Mouse (Mus musculus): Measurements from ENCODE around the gene Lrrc8c. TPM values are rescaled to one million over a fixed set of nuclear protein-coding genes. Genes with fewer than 3 reads are reported as not detected.

Lrrc8c gene
- polyA plus RNA-seq, 1 experiment from 2014 or later = 10.1 TPM

DNA sequence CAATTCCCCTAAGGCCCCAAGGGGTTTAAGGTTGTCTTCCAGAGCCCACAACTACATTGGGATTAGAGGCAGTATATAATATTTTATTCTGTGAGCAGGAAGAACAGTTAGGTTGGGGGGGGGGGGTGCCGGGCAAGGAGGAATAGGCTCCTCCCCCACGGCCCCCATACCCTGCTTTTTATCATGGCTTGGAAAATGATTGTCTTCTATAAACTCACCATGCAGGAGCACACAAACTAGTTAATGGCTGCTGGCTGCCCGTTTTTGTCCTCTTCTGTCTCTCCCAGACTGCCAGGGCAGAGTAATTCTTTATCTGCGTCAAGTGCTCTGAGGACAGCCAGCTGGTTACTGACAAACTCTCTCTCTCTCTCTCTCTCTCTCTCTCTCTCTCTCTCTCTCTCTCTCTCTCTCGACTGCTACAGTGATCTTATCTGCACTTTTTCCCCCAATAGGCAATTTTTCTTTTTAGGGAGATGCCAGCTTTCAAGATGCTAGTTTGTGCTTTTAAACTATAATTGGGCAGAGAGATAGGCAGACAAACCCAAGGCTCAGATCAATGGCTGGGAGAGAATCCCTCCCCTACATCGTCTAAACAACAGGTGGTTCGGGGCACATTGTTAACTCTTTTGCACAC is 1.1 kb upstream of the Lrrc8c start:
- peaks cover 2% of the 10 kb centered on the region; the same call in 1 of the 2 replicates for H3K4me1 ChIP-seq (replicated peaks; ENCODE audit: control insufficient read depth, insufficient read depth, low read length)
- H3K9me3 ChIP-seq (ENCODE audit: control insufficient read depth, low read length) = no peaks in the 10 kb centered on the region
- peak overlapping the region; percentile 85; the same call in 1 of the 2 replicates for H3K9ac ChIP-seq (ENCODE audit: low read length)
- H3K36me3 ChIP-seq (ENCODE audit: control insufficient read depth, insufficient read depth, low read length) = no peaks in the 10 kb centered on the region; the same call in 1 of the 2 replicates
- WGBS = 15% methylated on average over 7 of the region's 7 CpGs
- peak overlapping the region; percentile 94 for H3K4me2 ChIP-seq (ENCODE audit: low read depth, low read length, severe bottlenecking)
- H3K4me3 ChIP-seq (ENCODE audit: low read depth, low read length) = peak overlapping the region; percentile 69
- no peak for ATAC-seq (replicated peaks; ENCODE audit: low FRiP score)
- DNase-seq (ENCODE audit: low spot score) = no peak
- H3K27me3 ChIP-seq (ENCODE audit: control insufficient read depth, insufficient read depth, low read length) = 0 out of 2 replicates have a peak, but pooled peaks cover 2% of the 10 kb centered on the region
- H3K27ac ChIP-seq (ENCODE audit: low read depth, low read length) = no peak overlapping the region

DNA sequence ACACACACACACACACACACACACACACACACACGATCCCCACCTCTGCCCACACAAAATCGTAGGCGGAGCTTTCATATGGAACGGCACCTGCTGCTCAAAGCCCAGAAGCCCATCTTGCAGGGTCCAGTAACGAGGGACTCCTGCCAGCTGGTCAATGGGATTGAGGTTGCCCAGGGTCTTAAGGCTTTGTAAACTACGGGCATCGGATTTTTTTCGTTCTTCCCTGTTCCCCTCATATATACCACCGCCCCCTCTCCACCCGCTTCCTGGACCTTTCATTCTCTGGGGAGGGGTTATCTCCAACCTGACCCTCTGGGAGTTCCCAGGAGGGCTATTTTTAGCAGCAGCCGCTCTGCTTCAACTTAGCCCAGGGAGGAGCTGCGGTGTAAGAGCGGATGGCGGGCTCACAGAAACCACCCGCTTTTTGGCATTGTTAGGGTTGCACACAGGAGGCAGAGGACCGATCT is 527 bp upstream of the Lrrc8c start:
- peak overlapping the region; percentile 85 for H3K9ac ChIP-seq (ENCODE audit: low read length)
- H3K4me3 ChIP-seq (ENCODE audit: low read depth, low read length) = peak overlapping the region; percentile 69
- peak overlapping the region; percentile 94 for H3K4me2 ChIP-seq (ENCODE audit: low read depth, low read length, severe bottlenecking)
- 0 out of 2 replicates have a peak, but pooled peaks cover 2% of the 10 kb centered on the region for H3K27me3 ChIP-seq (ENCODE audit: control insufficient read depth, insufficient read depth, low read length)
- no peaks in the 10 kb centered on the region for H3K9me3 ChIP-seq (ENCODE audit: control insufficient read depth, low read length)
- H3K36me3 ChIP-seq (ENCODE audit: control insufficient read depth, insufficient read depth, low read length) = no peaks in the 10 kb centered on the region; the same call in 1 of the 2 replicates
- peak; percentile 54 for ATAC-seq (replicated peaks; ENCODE audit: low FRiP score)
- no peak for DNase-seq (ENCODE audit: low spot score)
- peak overlapping the region; percentile 53; the same call in 1 of the 2 replicates for H3K27ac ChIP-seq (ENCODE audit: low read depth, low read length)
- H3K4me1 ChIP-seq (replicated peaks; ENCODE audit: control insufficient read depth, insufficient read depth, low read length) = peaks cover 2% of the 10 kb centered on the region; the same call in 1 of the 2 replicates
- under 1% methylated on average over 16 of the region's 16 CpGs for WGBS

DNA sequence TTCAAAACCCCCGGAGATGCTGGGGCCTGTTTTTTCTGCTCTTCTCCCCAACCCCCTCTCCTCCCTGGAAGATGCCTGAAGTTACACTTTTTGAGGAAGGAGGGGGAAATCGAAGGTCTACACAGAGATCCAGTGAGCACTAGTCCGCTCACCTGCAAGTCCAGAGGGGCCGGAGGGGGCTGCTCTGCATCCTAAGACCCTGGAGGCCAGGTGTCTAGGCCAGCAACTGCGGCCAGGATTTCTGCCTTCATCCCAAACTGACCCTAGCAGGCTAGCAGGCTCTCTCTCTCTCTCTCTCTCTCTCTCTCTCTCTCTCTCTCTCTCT is 750 bp downstream of the Lrrc8c start:
- Histone ChIP-seq H3K27ac (ENCODE audit: low read depth, low read length) (no peak overlapping the region), H3K4me2 (ENCODE audit: low read depth, low read length, severe bottlenecking) (peak overlapping the region; percentile 94), H3K36me3 (ENCODE audit: control insufficient read depth, insufficient read depth, low read length) (no peaks in the 10 kb centered on the region; the same call in 1 of the 2 replicates), H3K27me3 (ENCODE audit: control insufficient read depth, insufficient read depth, low read length) (0 out of 2 replicates have a peak, but pooled peaks cover 2% of the 10 kb centered on the region), H3K9ac (ENCODE audit: low read length) (peak overlapping the region; percentile 85), H3K9me3 (ENCODE audit: control insufficient read depth, low read length) (no peaks in the 10 kb centered on the region), H3K4me3 (ENCODE audit: low read depth, low read length) (peak overlapping the region; percentile 69), H3K4me1 (replicated peaks; ENCODE audit: control insufficient read depth, insufficient read depth, low read length) (peaks cover 2% of the 10 kb centered on the region; the same call in 1 of the 2 replicates)
- ATAC-seq (replicated peaks; ENCODE audit: low FRiP score) (0 out of 2 replicates have a peak, but pooled peaks have one; percentile 4), DNase-seq (ENCODE audit: low spot score) (no peak)
- WGBS = 3% methylated on average over 5 of the region's 5 CpGs

DNA sequence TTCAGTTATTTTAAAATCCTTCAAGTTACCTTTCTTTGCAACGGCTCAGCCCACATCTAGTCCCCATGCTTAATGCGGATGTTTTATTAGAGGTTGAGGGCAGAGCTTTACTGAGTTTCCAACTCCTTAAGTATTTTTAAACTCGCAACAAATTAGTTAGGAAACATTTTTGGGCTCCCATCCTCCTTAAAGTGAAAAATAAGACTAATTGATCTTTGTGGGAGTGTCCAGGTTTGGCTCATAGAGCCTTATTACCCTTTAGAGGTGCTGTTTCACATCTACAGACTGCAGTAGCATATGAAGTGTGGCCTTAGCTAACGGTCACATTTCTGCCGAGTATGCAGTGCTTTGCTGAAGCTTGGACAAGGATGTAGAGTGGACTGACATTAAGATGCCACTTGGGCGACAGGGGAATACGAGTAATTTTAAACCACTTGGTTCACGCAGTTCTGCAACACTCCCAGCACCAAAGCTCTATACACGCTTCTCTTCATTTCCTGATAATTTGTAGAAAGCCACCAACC is 1.3 kb downstream of the Lrrc8c start:
- peaks cover 2% of the 10 kb centered on the region; the same call in 1 of the 2 replicates for H3K4me1 ChIP-seq (replicated peaks; ENCODE audit: control insufficient read depth, insufficient read depth, low read length)
- H3K27ac ChIP-seq (ENCODE audit: low read depth, low read length) = no peak overlapping the region
- no peak for DNase-seq (ENCODE audit: low spot score)
- H3K9ac ChIP-seq (ENCODE audit: low read length) = peak overlapping the region; percentile 85; the same call in 1 of the 2 replicates
- H3K9me3 ChIP-seq (ENCODE audit: control insufficient read depth, low read length) = no peaks in the 10 kb centered on the region
- peak overlapping the region; percentile 94 for H3K4me2 ChIP-seq (ENCODE audit: low read depth, low read length, severe bottlenecking)
- WGBS = 52% methylated on average over 9 of the region's 9 CpGs
- H3K4me3 ChIP-seq (ENCODE audit: low read depth, low read length) = peak overlapping the region; percentile 69
- no peaks in the 10 kb centered on the region; the same call in 1 of the 2 replicates for H3K36me3 ChIP-seq (ENCODE audit: control insufficient read depth, insufficient read depth, low read length)
- no peak for ATAC-seq (replicated peaks; ENCODE audit: low FRiP score)
- 0 out of 2 replicates have a peak, but pooled peaks cover 2% of the 10 kb centered on the region for H3K27me3 ChIP-seq (ENCODE audit: control insufficient read depth, insufficient read depth, low read length)

GRCm38 (mm10) chr5:105523452-105523851 is 4.3 kb downstream of the Lrrc8c start:
- no peak for DNase-seq (ENCODE audit: low spot score)
- Histone ChIP-seq H3K36me3 (ENCODE audit: control insufficient read depth, insufficient read depth, low read length) (no peaks in the 10 kb centered on the region; the same call in 1 of the 2 replicates), H3K4me1 (replicated peaks; ENCODE audit: control insufficient read depth, insufficient read depth, low read length) (0 out of 2 replicates have a peak, but pooled peaks cover 2% of the 10 kb centered on the region), H3K9ac (ENCODE audit: low read length) (no peak overlapping the region), H3K27ac (ENCODE audit: low read depth, low read length) (no peak overlapping the region), H3K4me2 (ENCODE audit: low read depth, low read length, severe bottlenecking) (no peak overlapping the region), H3K4me3 (ENCODE audit: low read depth, low read length) (no peak overlapping the region), H3K9me3 (ENCODE audit: control insufficient read depth, low read length) (no peaks in the 10 kb centered on the region), H3K27me3 (ENCODE audit: control insufficient read depth, insufficient read depth, low read length) (no peaks in the 10 kb centered on the region)
- WGBS = 86% methylated on average over 3 of the region's 3 CpGs
- no peak for ATAC-seq (replicated peaks; ENCODE audit: low FRiP score)

GRCm38 (mm10) chr5:105525004-105525403 is 5.8 kb downstream of the Lrrc8c start:
- H3K4me3 ChIP-seq (ENCODE audit: low read depth, low read length) = no peak overlapping the region
- 93% methylated on average over 12 of the region's 12 CpGs for WGBS
- no peak overlapping the region for H3K4me2 ChIP-seq (ENCODE audit: low read depth, low read length, severe bottlenecking)
- H3K27ac ChIP-seq (ENCODE audit: low read depth, low read length) = no peak overlapping the region
- no peaks in the 10 kb centered on the region for H3K9me3 ChIP-seq (ENCODE audit: control insufficient read depth, low read length)
- ATAC-seq (replicated peaks; ENCODE audit: low FRiP score) (no peak), DNase-seq (ENCODE audit: low spot score) (no peak)
- H3K9ac ChIP-seq (ENCODE audit: low read length) = no peak overlapping the region
- H3K27me3 ChIP-seq (ENCODE audit: control insufficient read depth, insufficient read depth, low read length) = no peaks in the 10 kb centered on the region
- H3K4me1 ChIP-seq (replicated peaks; ENCODE audit: control insufficient read depth, insufficient read depth, low read length) = 0 out of 2 replicates have a peak, but pooled peaks cover 2% of the 10 kb centered on the region
- no peaks in the 10 kb centered on the region; the same call in 1 of the 2 replicates for H3K36me3 ChIP-seq (ENCODE audit: control insufficient read depth, insufficient read depth, low read length)

DNA sequence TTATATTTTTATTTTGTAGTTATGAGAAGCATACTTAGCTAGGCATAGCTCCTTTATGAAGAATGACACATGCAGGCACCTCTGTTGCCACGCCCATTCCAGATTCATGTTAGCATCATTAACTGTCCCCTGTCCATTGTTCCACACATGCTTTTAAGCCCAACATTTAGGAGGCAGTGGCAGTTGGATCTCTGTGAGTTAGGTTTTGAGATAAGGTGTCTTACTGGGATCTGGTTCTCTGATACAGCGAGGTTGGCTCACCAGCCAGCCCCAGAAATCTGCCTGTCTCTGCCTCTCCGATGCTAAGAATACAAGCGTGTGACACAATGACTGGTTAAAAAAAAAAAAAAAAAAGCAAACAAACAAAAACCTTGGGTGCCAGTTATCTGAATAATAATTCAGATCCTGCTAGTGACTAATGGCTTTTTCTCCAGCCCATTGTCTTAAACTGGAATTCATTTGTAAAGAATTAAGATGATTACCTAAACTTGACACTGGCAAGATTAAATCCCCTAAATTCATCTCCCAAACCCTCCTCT is 7.0 kb downstream of the Lrrc8c start:
- no peaks in the 10 kb centered on the region for H3K4me1 ChIP-seq (replicated peaks; ENCODE audit: control insufficient read depth, insufficient read depth, low read length)
- H3K36me3 ChIP-seq (ENCODE audit: control insufficient read depth, insufficient read depth, low read length) = no peaks in the 10 kb centered on the region; the same call in 1 of the 2 replicates
- H3K9me3 ChIP-seq (ENCODE audit: control insufficient read depth, low read length) = no peaks in the 10 kb centered on the region
- 91% methylated on average over 4 of the region's 4 CpGs for WGBS
- ATAC-seq (replicated peaks; ENCODE audit: low FRiP score) (no peak), DNase-seq (ENCODE audit: low spot score) (no peak)
- H3K4me3 ChIP-seq (ENCODE audit: low read depth, low read length) = no peak overlapping the region
- no peak overlapping the region for H3K4me2 ChIP-seq (ENCODE audit: low read depth, low read length, severe bottlenecking)
- H3K27ac ChIP-seq (ENCODE audit: low read depth, low read length) = no peak overlapping the region
- H3K27me3 ChIP-seq (ENCODE audit: control insufficient read depth, insufficient read depth, low read length) = no peaks in the 10 kb centered on the region
- no peak overlapping the region for H3K9ac ChIP-seq (ENCODE audit: low read length)

GRCm38 (mm10) chr5:105526766-105527165 is 7.6 kb downstream of the Lrrc8c start:
- H3K4me3 ChIP-seq (ENCODE audit: low read depth, low read length) = no peak overlapping the region
- H3K9ac ChIP-seq (ENCODE audit: low read length) = no peak overlapping the region
- DNase-seq (ENCODE audit: low spot score) (no peak), ATAC-seq (replicated peaks; ENCODE audit: low FRiP score) (no peak)
- no peaks in the 10 kb centered on the region for H3K4me1 ChIP-seq (replicated peaks; ENCODE audit: control insufficient read depth, insufficient read depth, low read length)
- no peak overlapping the region for H3K4me2 ChIP-seq (ENCODE audit: low read depth, low read length, severe bottlenecking)
- H3K27ac ChIP-seq (ENCODE audit: low read depth, low read length) = no peak overlapping the region
- WGBS = 93% methylated on average over 9 of the region's 9 CpGs
- no peaks in the 10 kb centered on the region for H3K9me3 ChIP-seq (ENCODE audit: control insufficient read depth, low read length)
- no peaks in the 10 kb centered on the region; the same call in 1 of the 2 replicates for H3K36me3 ChIP-seq (ENCODE audit: control insufficient read depth, insufficient read depth, low read length)
- no peaks in the 10 kb centered on the region for H3K27me3 ChIP-seq (ENCODE audit: control insufficient read depth, insufficient read depth, low read length)
